Mouse (Mus musculus): ENCODE data around the gene St3gal6.

Gene St3gal6

GRCm38 (mm10) chr16:58523972-58524850 is at the start of gene St3gal6:
TSS of gene St3gal6 (minus strand) at chr16:58524243.
- DNase-seq (ENCODE audit: low read depth) = peak; percentile 28

- DNase-seq (ENCODE audit: low read depth) = no peak
These were observed 46.7 kb upstream of the St3gal6 start for GRCm38 (mm10) chr16:58570694-58571264.

DNA sequence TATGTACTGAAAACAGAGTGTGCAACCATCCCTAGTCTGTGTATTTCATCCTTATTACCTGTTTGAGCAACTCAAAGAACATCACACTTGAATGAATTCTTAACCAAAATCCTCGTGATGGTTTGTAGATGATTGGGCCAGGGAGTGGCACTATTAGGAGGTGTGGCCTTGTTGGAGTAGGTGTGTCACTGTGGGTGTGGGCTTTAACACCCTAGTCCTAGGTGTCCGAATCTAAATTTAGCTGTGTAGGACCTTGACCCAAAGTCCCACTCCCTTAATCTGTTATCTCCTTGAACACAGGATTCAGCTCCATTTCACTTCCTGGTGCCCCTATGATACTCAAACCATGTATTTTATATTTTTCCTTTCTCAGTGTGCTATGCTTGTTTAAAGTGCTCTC is 37.2 kb upstream of the St3gal6 start:
- DNase-seq (ENCODE audit: low read depth) = no peak

DNA sequence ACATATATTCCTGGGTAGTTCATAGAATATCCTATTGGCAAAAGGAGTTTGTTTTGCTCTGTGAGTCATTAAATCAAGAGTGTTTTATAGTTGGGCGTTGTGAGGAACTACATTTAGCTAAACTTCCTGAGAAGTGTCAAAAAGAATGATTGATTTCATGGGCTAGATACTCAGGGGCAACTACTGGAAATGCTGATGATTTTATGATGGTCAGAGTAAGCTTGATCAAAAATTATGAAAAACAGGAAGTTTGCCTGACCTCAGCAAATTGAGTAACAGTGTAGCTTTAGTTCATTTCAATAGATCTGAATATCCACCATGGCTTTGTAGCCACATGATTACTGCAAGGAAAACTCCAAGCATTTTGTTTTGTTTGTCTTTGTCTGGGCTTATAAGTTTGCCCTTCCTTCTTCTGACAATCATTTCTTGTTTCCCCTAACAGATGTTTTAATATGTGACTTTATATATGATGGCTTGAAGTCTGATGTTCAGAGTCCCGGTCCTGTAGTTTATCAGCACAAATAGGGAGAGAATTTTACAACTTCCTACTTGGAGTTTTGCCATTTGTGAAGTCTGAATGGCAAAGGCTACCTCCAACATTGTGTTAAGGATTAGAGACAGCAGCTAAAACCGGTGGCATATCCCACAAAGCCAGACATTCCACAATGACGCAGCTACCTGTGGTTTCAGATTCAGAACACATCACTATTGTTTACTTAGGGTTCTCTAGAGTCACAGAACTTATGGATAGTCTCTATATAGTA is 32.2 kb upstream of the St3gal6 start:
- DNase-seq (ENCODE audit: low read depth) = no peak

- DNase-seq (ENCODE audit: low read depth) = no peak
These were observed 30.6 kb upstream of the St3gal6 start for GRCm38 (mm10) chr16:58554673-58555072.

DNA sequence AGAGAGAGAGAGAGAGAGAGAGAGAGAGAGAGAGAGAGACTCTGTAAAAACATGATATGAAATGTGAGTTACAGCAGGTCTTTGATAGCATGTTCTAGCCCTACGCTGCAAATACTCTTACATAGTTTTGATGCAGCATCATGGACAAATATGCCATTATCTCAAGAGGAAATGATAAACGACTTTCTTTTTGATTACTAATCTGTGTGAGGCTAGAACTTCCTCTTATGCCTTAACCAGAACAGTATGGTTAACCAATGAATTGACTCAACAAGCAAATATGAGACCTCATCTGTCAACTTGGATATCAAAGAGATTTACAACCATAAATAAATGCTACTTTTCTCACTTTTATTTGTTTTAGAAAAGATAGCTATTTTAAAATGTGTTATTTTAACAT is 24.0 kb upstream of the St3gal6 start:
- DNase-seq (ENCODE audit: low read depth) = no peak

GRCm38 (mm10) chr16:58546128-58546527 is 22.1 kb upstream of the St3gal6 start:
- DNase-seq (ENCODE audit: low read depth) = peak; percentile 49

DNA sequence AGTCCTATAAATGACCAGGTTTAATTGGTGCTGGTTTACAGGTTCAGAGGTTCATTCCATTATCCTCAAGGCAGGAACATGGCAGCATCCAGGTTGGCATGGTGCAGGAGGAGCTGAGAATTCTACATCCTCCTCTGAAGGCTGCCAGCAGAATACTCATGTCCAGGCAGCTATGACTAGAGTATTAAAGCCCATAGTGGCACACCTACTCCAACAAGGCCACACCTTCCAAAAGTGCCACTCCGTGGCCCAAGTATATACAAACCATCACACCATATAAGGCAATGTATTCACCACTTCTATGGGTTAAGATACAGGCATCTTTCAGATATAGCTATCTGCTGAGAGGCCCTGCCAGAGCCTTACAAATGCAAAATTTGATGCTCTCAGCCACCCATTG is 15.4 kb upstream of the St3gal6 start:
- no peak for DNase-seq (ENCODE audit: low read depth)

DNA sequence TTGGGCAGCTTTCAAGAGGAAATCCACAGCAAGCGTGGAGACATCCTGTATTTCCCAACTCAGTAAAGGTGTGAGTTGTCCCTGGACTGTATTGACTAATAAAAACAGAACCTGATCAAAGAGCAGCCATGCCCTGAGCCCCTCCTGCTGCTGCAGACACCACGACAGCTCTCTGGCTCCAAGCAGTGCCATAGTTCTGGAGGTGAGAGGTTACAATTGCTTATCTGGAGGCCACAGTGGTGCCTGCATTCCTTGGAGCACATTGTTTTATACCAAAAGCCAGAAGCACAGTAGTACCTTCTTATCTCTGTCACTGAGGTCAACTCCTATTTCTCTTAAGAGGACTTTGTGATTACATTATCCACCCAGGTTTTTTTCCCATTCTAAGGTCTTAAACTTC is 15.0 kb upstream of the St3gal6 start:
- no peak for DNase-seq (ENCODE audit: low read depth)

DNA sequence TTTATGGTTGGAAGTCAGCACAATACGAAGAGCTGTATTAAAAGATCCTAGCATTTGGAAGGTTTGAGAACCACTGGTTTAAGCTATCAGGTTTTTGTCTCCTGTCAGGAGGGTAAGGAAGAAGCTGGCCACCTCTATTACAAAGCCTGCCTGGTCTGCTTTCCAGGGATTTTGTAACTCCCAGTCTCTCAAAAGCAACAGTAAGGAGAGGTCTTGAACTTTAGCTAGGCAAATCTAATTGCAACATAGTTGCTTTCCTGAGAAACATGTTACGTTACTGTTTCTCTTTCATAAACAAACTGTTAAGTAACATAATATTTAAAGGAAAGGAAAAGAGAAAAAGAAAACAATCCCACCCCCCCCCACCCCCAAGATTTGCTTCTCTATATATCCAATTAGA is 12.0 kb upstream of the St3gal6 start:
- DNase-seq (ENCODE audit: low read depth) = no peak

GRCm38 (mm10) chr16:58535236-58535635 is 11.2 kb upstream of the St3gal6 start:
- no peak for DNase-seq (ENCODE audit: low read depth)

- DNase-seq (ENCODE audit: low read depth) = peak; percentile 74
These were observed 10.5 kb upstream of the St3gal6 start for GRCm38 (mm10) chr16:58534245-58535142.

DNA sequence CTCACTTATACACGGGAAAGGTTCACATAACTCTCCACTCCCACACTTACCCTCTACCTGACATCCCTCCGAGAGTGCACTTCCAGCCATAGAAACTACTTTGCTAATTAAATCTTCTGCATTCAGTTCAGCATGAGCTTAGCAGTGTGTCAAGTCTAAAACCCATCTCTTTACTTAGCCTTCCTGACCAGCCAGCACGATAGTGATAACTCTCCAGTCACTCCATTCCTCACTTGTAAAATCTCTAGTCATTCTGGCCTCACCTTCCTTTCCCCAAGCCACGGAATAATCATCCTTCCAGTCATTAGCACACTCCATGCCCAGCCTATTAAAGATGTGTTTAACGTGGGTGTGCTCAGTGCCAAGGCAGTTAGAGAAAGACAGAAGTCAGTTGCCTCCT is 9.7 kb upstream of the St3gal6 start:
- DNase-seq (ENCODE audit: low read depth) = no peak

- no peak for DNase-seq (ENCODE audit: low read depth)
These were observed 9.2 kb upstream of the St3gal6 start for GRCm38 (mm10) chr16:58533254-58533653.

DNA sequence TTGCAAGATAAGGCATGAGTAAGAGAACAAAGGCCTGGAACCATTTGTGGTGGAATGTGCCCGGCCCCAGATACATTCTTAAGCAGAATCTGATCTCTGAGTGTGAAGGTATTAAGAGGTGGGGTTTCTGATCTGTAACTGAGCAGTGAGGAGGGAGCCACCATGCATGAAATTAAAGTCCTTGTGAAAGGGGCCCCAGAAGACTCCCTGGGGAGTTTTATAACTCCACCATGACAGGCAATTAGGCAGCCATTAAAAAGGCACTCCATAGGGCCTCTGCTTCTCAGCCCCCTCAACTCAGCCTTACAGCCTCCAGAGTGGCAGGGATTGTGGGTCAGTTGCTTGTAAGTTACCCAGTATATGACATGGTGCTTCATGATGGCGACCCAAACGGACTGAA is 8.5 kb upstream of the St3gal6 start:
- no peak for DNase-seq (ENCODE audit: low read depth)

DNA sequence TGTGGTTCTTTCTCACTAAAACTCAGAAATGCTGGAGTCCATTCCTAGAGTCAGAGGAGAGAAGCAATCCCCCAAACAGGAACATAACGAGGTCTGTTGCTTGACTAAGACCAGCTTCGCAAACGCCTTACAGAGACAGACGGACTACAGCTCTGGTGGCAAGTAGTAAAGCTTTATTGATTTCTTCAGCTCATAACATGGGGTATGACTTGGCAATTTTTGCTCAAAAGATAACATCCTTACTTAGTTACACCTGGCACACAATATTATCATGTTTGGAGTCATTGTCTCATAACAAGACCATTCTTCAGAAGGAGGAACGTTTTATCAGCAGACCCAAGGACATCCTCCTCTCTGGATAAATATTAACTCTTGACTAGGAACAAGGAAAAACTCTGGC is 3.8 kb upstream of the St3gal6 start:
- no peak for DNase-seq (ENCODE audit: low read depth)

GRCm38 (mm10) chr16:58526729-58527128 is 2.7 kb upstream of the St3gal6 start:
- DNase-seq (ENCODE audit: low read depth) = no peak

DNA sequence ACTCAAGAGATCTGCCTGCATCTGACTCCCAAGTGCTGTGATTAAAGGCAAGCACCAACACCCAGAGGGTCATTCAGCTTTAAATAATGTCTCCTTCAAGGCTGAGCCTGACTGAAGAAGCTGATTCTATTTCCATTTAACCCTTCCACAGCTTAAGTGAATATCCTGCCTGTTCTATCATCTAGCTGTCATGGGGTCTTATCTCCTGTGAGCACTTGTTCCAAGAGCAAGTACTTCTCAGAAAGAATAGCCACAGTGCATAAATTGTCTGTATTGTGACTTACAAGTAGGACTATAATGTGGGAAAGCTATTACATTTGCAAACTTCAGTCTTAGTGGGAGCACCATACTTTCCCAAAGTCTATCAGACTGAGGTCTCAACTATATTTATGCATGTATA is 1.8 kb upstream of the St3gal6 start:
- DNase-seq (ENCODE audit: low read depth) = no peak

- DNase-seq (ENCODE audit: low read depth) = peak; percentile 67
These were observed 791 bp downstream of the St3gal6 start for GRCm38 (mm10) chr16:58523044-58523859.

DNA sequence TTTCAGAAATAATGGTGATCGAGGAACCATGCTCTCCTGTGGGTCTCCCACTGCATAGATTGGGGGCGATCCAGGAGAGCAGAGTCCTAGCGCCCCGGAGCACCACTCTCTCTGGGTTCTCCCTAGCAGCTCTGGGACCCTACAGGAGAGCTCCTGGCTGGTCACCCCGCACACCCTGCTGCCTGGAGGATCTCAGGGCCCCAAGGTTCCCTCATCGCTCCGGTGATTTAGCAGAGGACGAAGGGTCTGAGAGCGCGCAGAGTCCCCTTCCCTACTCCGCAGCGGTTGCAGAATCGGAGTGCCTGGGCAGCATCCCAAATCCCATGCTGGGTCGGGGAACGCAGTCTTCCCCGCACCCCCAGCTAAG is 1.4 kb downstream of the St3gal6 start:
- DNase-seq (ENCODE audit: low read depth) = no peak

DNA sequence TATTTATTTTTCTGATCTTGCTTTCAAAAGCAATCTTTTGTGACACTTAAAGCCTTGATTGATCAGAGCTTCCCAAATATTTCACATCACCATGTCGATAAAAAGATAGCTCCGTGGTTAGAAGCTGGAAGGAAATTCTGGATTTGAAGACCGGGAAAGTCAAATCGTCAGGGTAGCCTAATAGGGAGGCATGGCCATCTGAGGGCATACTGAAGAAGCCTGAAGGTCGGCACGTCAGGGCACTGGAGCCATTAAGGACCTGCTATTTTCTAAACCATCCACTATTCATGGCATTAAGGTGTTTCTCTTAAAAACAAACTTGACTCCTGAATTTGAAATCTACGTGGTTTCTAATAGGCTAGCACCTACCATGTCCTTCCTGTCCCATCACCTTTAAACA is 2.1 kb downstream of the St3gal6 start:
- DNase-seq (ENCODE audit: low read depth) = no peak
